Mouse (Mus musculus) E14TG2a.4 (cell line): Measurements from ENCODE around the gene Mtss1l.

ENCODE experiments used
- H3K27me3 ChIP-seq: 2 replicates; pipeline ENCODE4 v1.6.1; 2014; ENCODE audit warnings: low read length, control low read depth; ENCODE audit not compliant: insufficient read depth
- H3K36me3 ChIP-seq: 2 replicates; pipeline ENCODE4 v1.6.1; 2014; ENCODE audit warnings: low read length, control low read depth; ENCODE audit not compliant: insufficient read depth
- H3K4me1 ChIP-seq: replicated peaks from 2 replicates; pipeline ENCODE4 v1.6.1; 2014; ENCODE audit warnings: low read depth, low read length, control low read depth
- H3K4me3 ChIP-seq: replicated peaks from 2 replicates; pipeline ENCODE4 v1.5.1; 2014; ENCODE audit warnings: mild to moderate bottlenecking, low read length
- H3K9me3 ChIP-seq: 2 replicates; pipeline ENCODE4 v1.6.1; 2014; ENCODE audit warnings: low read length, control low read depth
- CTCF ChIP-seq: conservative IDR thresholded peaks from 2 replicates; pipeline ENCODE4 v1.5.1; 2014; ENCODE audit warnings: low read length
- NANOG ChIP-seq: IDR thresholded peaks from 2 replicates; pipeline ENCODE4 v1.6.1; 2014; ENCODE audit warnings: borderline replicate concordance, low read length, mixed read lengths
- POU5F1 ChIP-seq: IDR thresholded peaks from 2 replicates; pipeline ENCODE4 v1.6.1; 2014; ENCODE audit warnings: low read length, borderline replicate concordance

Mtss1l gene

GRCm38 (mm10) chr8:110786934-110787333 is 65.7 kb downstream of the Mtss1l start:
- Histone ChIP-seq H3K36me3 (no peaks in the 10 kb centered on the region), H3K9me3 (no peaks in the 10 kb centered on the region), H3K4me1 (peaks cover 24% of the 10 kb centered on the region), H3K27me3 (peaks cover 12% of the 10 kb centered on the region), H3K4me3 (no peak overlapping the region)
- TF ChIP-seq CTCF: no peak
- TF ChIP-seq POU5F1: no peak
- no peak for TF ChIP-seq NANOG

GRCm38 (mm10) chr8:110787411-110787954 is 66.2 kb downstream of the Mtss1l start:
- Histone ChIP-seq H3K36me3 (no peaks in the 10 kb centered on the region), H3K4me1 (peaks cover 25% of the 10 kb centered on the region), H3K9me3 (no peaks in the 10 kb centered on the region), H3K27me3 (peaks cover 12% of the 10 kb centered on the region), H3K4me3 (no peak overlapping the region)
- TF ChIP-seq NANOG: no peak
- no peak for TF ChIP-seq POU5F1
- TF ChIP-seq CTCF: no peak

- H3K4me1 ChIP-seq: peaks cover 40% of the 10 kb centered on the region
- no peaks in the 10 kb centered on the region for H3K9me3 ChIP-seq
- no peaks in the 10 kb centered on the region for H3K36me3 ChIP-seq
- peak overlapping the region; percentile 62 for H3K4me3 ChIP-seq
- TF ChIP-seq CTCF (no peak), NANOG (no peak), POU5F1 (no peak)
- H3K27me3 ChIP-seq: peaks cover 17% of the 10 kb centered on the region
Measured at GRCm38 (mm10) chr8:110788981-110789380, 67.7 kb downstream of the Mtss1l start.

GRCm38 (mm10) chr8:110789571-110789970 is 68.3 kb downstream of the Mtss1l start:
- peak overlapping the region; percentile 62 for H3K4me3 ChIP-seq
- TF ChIP-seq POU5F1: no peak
- no peak for TF ChIP-seq NANOG
- TF ChIP-seq CTCF: no peak
- H3K4me1 ChIP-seq: peaks cover 44% of the 10 kb centered on the region
- H3K9me3 ChIP-seq: no peaks in the 10 kb centered on the region
- H3K36me3 ChIP-seq: no peaks in the 10 kb centered on the region
- H3K27me3 ChIP-seq: peaks cover 18% of the 10 kb centered on the region; the same call in 1 of the 2 replicates

- peak overlapping the region; percentile 62 for H3K4me3 ChIP-seq
- H3K27me3 ChIP-seq: peaks cover 19% of the 10 kb centered on the region; the same call in 1 of the 2 replicates
- no peak for TF ChIP-seq CTCF
- no peak for TF ChIP-seq NANOG
- TF ChIP-seq POU5F1: no peak
- no peaks in the 10 kb centered on the region for H3K36me3 ChIP-seq
- peaks cover 45% of the 10 kb centered on the region for H3K4me1 ChIP-seq
- peaks cover 2% of the 10 kb centered on the region for H3K9me3 ChIP-seq
Measured at GRCm38 (mm10) chr8:110790270-110790669, 69.0 kb downstream of the Mtss1l start.
